Mouse (Mus musculus): ENCODE results near the gene Cacna1d. TPM values are rescaled to one million over a fixed set of nuclear protein-coding genes. Genes with fewer than 3 reads are reported as not detected.

Cacna1d gene
- polyA plus RNA-seq, 1 experiment from 2014 or later, result 8.5 TPM

- DNase-seq (ENCODE audit: low spot score), result no peak
- Histone ChIP-seq H3K9me3 (no peaks in the 10 kb centered on the region), H3K36me3 (no peaks in the 10 kb centered on the region), H3K4me1 (no peaks in the 10 kb centered on the region), H3K4me3 (no peak overlapping the region), H3K27me3 (ENCODE audit: insufficient read depth, poor library complexity, severe bottlenecking) (no peaks in the 10 kb centered on the region), H3K27ac (no peak overlapping the region)
- 82% methylated on average over 8 of the region's 8 CpGs for WGBS
These were observed 473.3 kb downstream of the Cacna1d start for GRCm38 (mm10) chr14:30017794-30018462.

GRCm38 (mm10) chr14:30016666-30017065, 474.6 kb downstream of the Cacna1d start:
- H3K4me1 ChIP-seq, result no peaks in the 10 kb centered on the region
- 84% methylated on average over 5 of the region's 5 CpGs for WGBS

GRCm38 (mm10) chr14:30015008-30015407, 476.2 kb downstream of the Cacna1d start:
- no peak overlapping the region for H3K27ac ChIP-seq
- 63% methylated on average over 1 of the region's 1 CpGs for WGBS

More at GRCm38 (mm10) chr14:30016666-30017065, 474.6 kb downstream of the Cacna1d start:
- Histone ChIP-seq H3K27me3 (ENCODE audit: insufficient read depth, poor library complexity, severe bottlenecking) (no peaks in the 10 kb centered on the region), H3K36me3 (no peaks in the 10 kb centered on the region), H3K9me3 (no peaks in the 10 kb centered on the region), H3K4me3 (no peak overlapping the region), H3K27ac (no peak overlapping the region)
- DNase-seq (ENCODE audit: low spot score), result no peak

GRCm38 (mm10) chr14:30014487-30014886, 476.8 kb downstream of the Cacna1d start:
- no peak overlapping the region for H3K27ac ChIP-seq
- H3K9me3 ChIP-seq, result no peaks in the 10 kb centered on the region
- peaks cover 5% of the 10 kb centered on the region; the same call in 1 of the 2 replicates for H3K4me1 ChIP-seq
- H3K27me3 ChIP-seq (ENCODE audit: insufficient read depth, poor library complexity, severe bottlenecking), result peaks cover 21% of the 10 kb centered on the region
- DNase-seq (ENCODE audit: low spot score), result no peak
- H3K4me3 ChIP-seq, result no peak overlapping the region
- 76% methylated on average over 10 of the region's 10 CpGs for WGBS
- H3K36me3 ChIP-seq, result no peaks in the 10 kb centered on the region

More at GRCm38 (mm10) chr14:30015008-30015407, 476.2 kb downstream of the Cacna1d start:
- no peaks in the 10 kb centered on the region for H3K9me3 ChIP-seq
- no peak for DNase-seq (ENCODE audit: low spot score)
- no peak overlapping the region for H3K4me3 ChIP-seq
- peaks cover 16% of the 10 kb centered on the region for H3K27me3 ChIP-seq (ENCODE audit: insufficient read depth, poor library complexity, severe bottlenecking)
- H3K36me3 ChIP-seq, result no peaks in the 10 kb centered on the region
- H3K4me1 ChIP-seq, result 0 out of 2 replicates have a peak, but pooled peaks cover 5% of the 10 kb centered on the region

- 83% methylated on average over 10 of the region's 10 CpGs for WGBS
- H3K9me3 ChIP-seq, result no peaks in the 10 kb centered on the region
- H3K4me3 ChIP-seq, result no peak overlapping the region
- H3K27ac ChIP-seq, result no peak overlapping the region
- peaks cover 14% of the 10 kb centered on the region for H3K4me1 ChIP-seq
- no peak for DNase-seq (ENCODE audit: low spot score)
- no peaks in the 10 kb centered on the region for H3K36me3 ChIP-seq
- peaks cover 46% of the 10 kb centered on the region for H3K27me3 ChIP-seq (ENCODE audit: insufficient read depth, poor library complexity, severe bottlenecking)
These were observed 479.2 kb downstream of the Cacna1d start for GRCm38 (mm10) chr14:30011886-30012560.

GRCm38 (mm10) chr14:30009864-30010560, 481.2 kb downstream of the Cacna1d start:
- H3K27me3 ChIP-seq (ENCODE audit: insufficient read depth, poor library complexity, severe bottlenecking), result peaks cover 54% of the 10 kb centered on the region
- H3K9me3 ChIP-seq, result no peaks in the 10 kb centered on the region
- H3K36me3 ChIP-seq, result no peaks in the 10 kb centered on the region
- DNase-seq (ENCODE audit: low spot score), result no peak
- no peak overlapping the region for H3K4me3 ChIP-seq
- 82% methylated on average over 10 of the region's 10 CpGs for WGBS
- H3K27ac ChIP-seq, result no peak overlapping the region
- H3K4me1 ChIP-seq, result peaks cover 14% of the 10 kb centered on the region

- peak within 1 kb of the TSS; percentile 62 for H3K4me3 ChIP-seq
- no peaks in the 10 kb centered on the region for H3K36me3 ChIP-seq
- 7% methylated on average over 54 of the region's 54 CpGs for WGBS
- H3K9me3 ChIP-seq, result no peaks in the 10 kb centered on the region
- peaks cover 56% of the 10 kb centered on the region for H3K27me3 ChIP-seq (ENCODE audit: insufficient read depth, poor library complexity, severe bottlenecking)
- peak; percentile 79 for DNase-seq (ENCODE audit: low spot score)
- H3K27ac ChIP-seq, result peak within 1 kb of the TSS; percentile 49; the same call in 1 of the 2 replicates
- peaks cover 14% of the 10 kb centered on the region for H3K4me1 ChIP-seq
These were observed 482.3 kb downstream of the Cacna1d start, which contains the start of the genes Il17rb and Chdh for GRCm38 (mm10) chr14:30008733-30009575. Gene Il17rb (minus strand): TSS chr14:30008896. Gene Chdh (plus strand): TSS chr14:30009023.

GRCm38 (mm10) chr14:29999475-29999811, 491.8 kb downstream of the Cacna1d start:
- 82% methylated on average over 3 of the region's 3 CpGs for WGBS
- no peaks in the 10 kb centered on the region for H3K9me3 ChIP-seq
- peaks cover 3% of the 10 kb centered on the region; the same call in 1 of the 2 replicates for H3K4me1 ChIP-seq
- no peak overlapping the region for H3K27ac ChIP-seq
- H3K36me3 ChIP-seq, result peaks cover 31% of the 10 kb centered on the region
- no peaks in the 10 kb centered on the region for H3K27me3 ChIP-seq (ENCODE audit: insufficient read depth, poor library complexity, severe bottlenecking)
- no peak for DNase-seq (ENCODE audit: low spot score)
- no peak overlapping the region for H3K4me3 ChIP-seq

GRCm38 (mm10) chr14:29998747-29999474, 492.3 kb downstream of the Cacna1d start:
- Histone ChIP-seq H3K27me3 (ENCODE audit: insufficient read depth, poor library complexity, severe bottlenecking) (no peaks in the 10 kb centered on the region), H3K4me3 (no peak overlapping the region), H3K27ac (no peak overlapping the region), H3K4me1 (peaks cover 3% of the 10 kb centered on the region; the same call in 1 of the 2 replicates), H3K9me3 (no peaks in the 10 kb centered on the region), H3K36me3 (peaks cover 36% of the 10 kb centered on the region)
- WGBS, result 78% methylated on average over 13 of the region's 13 CpGs
- DNase-seq (ENCODE audit: low spot score), result no peak

GRCm38 (mm10) chr14:29997345-29997744, 493.9 kb downstream of the Cacna1d start:
- H3K27me3 ChIP-seq (ENCODE audit: insufficient read depth, poor library complexity, severe bottlenecking), result no peaks in the 10 kb centered on the region
- no peak overlapping the region for H3K27ac ChIP-seq
- no peaks in the 10 kb centered on the region for H3K9me3 ChIP-seq
- H3K4me3 ChIP-seq, result no peak overlapping the region
- peaks cover 3% of the 10 kb centered on the region; the same call in 1 of the 2 replicates for H3K4me1 ChIP-seq
- DNase-seq (ENCODE audit: low spot score), result no peak
- H3K36me3 ChIP-seq, result peaks cover 52% of the 10 kb centered on the region

GRCm38 (mm10) chr14:29996000-29996751, 495.1 kb downstream of the Cacna1d start:
- Histone ChIP-seq H3K4me3 (no peak overlapping the region), H3K4me1 (peaks cover 3% of the 10 kb centered on the region; the same call in 1 of the 2 replicates), H3K36me3 (peaks cover 64% of the 10 kb centered on the region), H3K27me3 (ENCODE audit: insufficient read depth, poor library complexity, severe bottlenecking) (no peaks in the 10 kb centered on the region), H3K27ac (no peak overlapping the region), H3K9me3 (no peaks in the 10 kb centered on the region)
- DNase-seq (ENCODE audit: low spot score), result no peak
- WGBS, result 92% methylated on average over 11 of the region's 11 CpGs
